Comparison of ENCODE assay signal across 25 mouse cellular contexts in genomic region chr8:125500005-125500404, GRCm38 (mm10).
DNase-seq lines count a peak whose midpoint lies in the region; ATAC-seq and TF ChIP-seq lines count a peak whose summit lies in the region.
"Had no signal": no experiment of that assay in that cellular context is flagged by ENCODE, and none has a peak within 500 bp of the region (broad histone marks: within the 10 kb centered on the region; RNA-seq: fewer than 3 reads in every experiment).

No protein-coding gene starts in this region.

- H3K9ac ChIP-seq in heart, embryonic 11.5 days (ENCODE audit: low read depth, low read length), result 0 out of 2 replicates have a peak overlapping the region, but pooled peaks have one; percentile 34
- no peak overlapping the region for H3K9ac ChIP-seq in heart, postnatal 0 days (replicated peaks; ENCODE audit: low read depth, low read length)
- H3K9ac ChIP-seq in heart, adult 2 months (ENCODE audit: low read depth, low read length), result no peak overlapping the region
- H3K9ac ChIP-seq in embryonic facial prominence, embryonic 14.5 days (ENCODE audit: low read depth, low read length), result no peak overlapping the region
- H3K9ac ChIP-seq: forebrain, postnatal 0 days; liver, postnatal 0 days had no signal

- no peaks in the 10 kb centered on the region for H3K36me3 ChIP-seq in heart, embryonic 11.5 days (ENCODE audit: control insufficient read depth, insufficient read depth, low read length)
- H3K36me3 ChIP-seq in heart, postnatal 0 days (replicated peaks; ENCODE audit: control insufficient read depth, insufficient read depth, low read length), result no peaks in the 10 kb centered on the region
- H3K36me3 ChIP-seq in heart, adult 2 months (ENCODE audit: control insufficient read depth, insufficient read depth, low read length), result no peaks in the 10 kb centered on the region
- H3K36me3 ChIP-seq in embryonic facial prominence, embryonic 14.5 days (ENCODE audit: control insufficient read depth, insufficient read depth, low read length), result no peaks in the 10 kb centered on the region
- H3K36me3 ChIP-seq: G1E had no signal

- 72% methylated on average over 5 of the region's 5 CpGs for WGBS in heart, embryonic 11.5 days (ENCODE audit: insufficient replicate concordance)
- WGBS in heart, postnatal 0 days, result 73% methylated on average over 5 of the region's 5 CpGs
- 77% methylated on average over 5 of the region's 5 CpGs for WGBS in heart, adult 2 months
- 30% methylated on average over 5 of the region's 5 CpGs for WGBS in embryonic facial prominence, embryonic 14.5 days

- H3K4me1 ChIP-seq in heart, embryonic 11.5 days (ENCODE audit: control insufficient read depth, insufficient read depth, low read length), result peaks cover 68% of the 10 kb centered on the region
- H3K4me1 ChIP-seq in heart, postnatal 0 days (ENCODE audit: control insufficient read depth, insufficient read depth), result peaks cover 58% of the 10 kb centered on the region
- peaks cover 25% of the 10 kb centered on the region for H3K4me1 ChIP-seq in heart, adult 2 months (ENCODE audit: control insufficient read depth, insufficient read depth, low read length)
- H3K4me1 ChIP-seq in embryonic facial prominence, embryonic 14.5 days (ENCODE audit: control insufficient read depth, insufficient read depth, low read length), result peaks cover 18% of the 10 kb centered on the region

- no peak for ATAC-seq in heart, embryonic 11.5 days (replicated peaks; ENCODE audit: insufficient number of reproducible peaks, low FRiP score, low TSS enrichment)
- ATAC-seq in heart, postnatal 0 days (ENCODE audit: insufficient read depth, low read depth), result no peak
- no peak for ATAC-seq in embryonic facial prominence, embryonic 14.5 days (ENCODE audit: low read depth)
- ATAC-seq: forebrain, postnatal 0 days; intestine, postnatal 0 days; liver, postnatal 0 days; lung, postnatal 0 days had no signal

- H3K27me3 ChIP-seq in heart, embryonic 11.5 days (ENCODE audit: control insufficient read depth, insufficient read depth, low read length), result no peaks in the 10 kb centered on the region
- no peaks in the 10 kb centered on the region for H3K27me3 ChIP-seq in heart, postnatal 0 days (ENCODE audit: control insufficient read depth, insufficient read depth, low read length)
- H3K27me3 ChIP-seq in heart, adult 2 months (ENCODE audit: control insufficient read depth, insufficient read depth, low read length), result no peaks in the 10 kb centered on the region
- H3K27me3 ChIP-seq in embryonic facial prominence, embryonic 14.5 days (replicated peaks; ENCODE audit: control insufficient read depth, insufficient read depth, low read length), result 0 out of 2 replicates have a peak, but pooled peaks cover 3% of the 10 kb centered on the region
- H3K27me3 ChIP-seq: CH12.LX had no signal

- no peak for TF ChIP-seq EP300 in heart, postnatal 0 days (IDR thresholded peaks at IDR 0.05; ENCODE audit: low read depth)
- no peak for TF ChIP-seq EP300 in heart, adult 2 months (IDR thresholded peaks at IDR 0.05; ENCODE audit: insufficient read depth, low read depth, low read length)

- H3K4me2 ChIP-seq in heart, embryonic 11.5 days, result no peak overlapping the region
- no peak overlapping the region for H3K4me2 ChIP-seq in heart, postnatal 0 days (ENCODE audit: low read depth, low read length)
- H3K4me2 ChIP-seq in embryonic facial prominence, embryonic 14.5 days (ENCODE audit: low read depth, low read length), result no peak overlapping the region
- H3K4me2 ChIP-seq: liver, embryonic 11.5 days had no signal

- no peak for TF ChIP-seq CTCF in heart, postnatal 0 days (IDR thresholded peaks at IDR 0.05; ENCODE audit: low read depth)
- no peak for TF ChIP-seq CTCF in heart, adult 2 months (IDR thresholded peaks at IDR 0.05)

- no peak for TF ChIP-seq POLR2A in heart, adult 2 months (IDR thresholded peaks at IDR 0.05; ENCODE audit: insufficient read depth, low read depth, low read length)

- H3K9me3 ChIP-seq in heart, embryonic 11.5 days (replicated peaks; ENCODE audit: control insufficient read depth, low read length), result no peaks in the 10 kb centered on the region
- no peaks in the 10 kb centered on the region for H3K9me3 ChIP-seq in heart, postnatal 0 days (replicated peaks; ENCODE audit: control insufficient read depth, low read length)
- H3K9me3 ChIP-seq in embryonic facial prominence, embryonic 14.5 days (ENCODE audit: control insufficient read depth, low read length), result no peaks in the 10 kb centered on the region

- no peak overlapping the region for H3K4me3 ChIP-seq in heart, embryonic 11.5 days (ENCODE audit: low read depth, low read length)
- no peak overlapping the region for H3K4me3 ChIP-seq in heart, postnatal 0 days (ENCODE audit: low read depth, low read length)
- no peak overlapping the region for H3K4me3 ChIP-seq in heart, adult 2 months
- H3K4me3 ChIP-seq in embryonic facial prominence, embryonic 14.5 days (ENCODE audit: low read depth, low read length), result no peak overlapping the region

- DNase-seq in heart, postnatal 25 days (ENCODE audit: low spot score), result no peak
- no peak for DNase-seq in heart, postnatal 0 days (ENCODE audit: low spot score)
- no peak for DNase-seq in heart, adult 2 months
- peak; percentile 85 for DNase-seq in MN1 (ENCODE audit: low spot score)
- peak; percentile 66 for DNase-seq in embryonic facial prominence, embryonic 14.5 days (ENCODE audit: low spot score)
- no peak for DNase-seq in cerebellum, adult 18-20 months
- DNase-seq in liver, result no peak
- DNase-seq: adrenal gland, adult 2 months; cerebellum, adult 11 months; cerebellum, postnatal 10 days; forebrain, postnatal 0 days; gastrocnemius, postnatal 25 days; heart, postnatal 36 days; kidney, postnatal 36 days; layer of hippocampus, postnatal 36 days; liver, postnatal 0 days; right cerebral cortex, postnatal 14 days; spleen, adult 18-20 months had no signal

- H3K27ac ChIP-seq in heart, embryonic 11.5 days (ENCODE audit: low read depth, low read length), result peak overlapping the region; percentile 55
- peak overlapping the region; percentile 28 for H3K27ac ChIP-seq in heart, postnatal 0 days (ENCODE audit: low read depth)
- H3K27ac ChIP-seq in heart, adult 2 months, result no peak overlapping the region
- H3K27ac ChIP-seq in embryonic facial prominence, embryonic 14.5 days (replicated peaks; ENCODE audit: low read depth, low read length), result no peak overlapping the region
- H3K27ac ChIP-seq: macrophage had no signal

- intact Hi-C loops in heart, postnatal 25 days (cut with DNase I), result no loop called here
- intact Hi-C loops in heart, adult 2 months (cut with DNase I), result no loop called here

- H3K79me2 ChIP-seq in heart, adult 2 months (replicated peaks; ENCODE audit: control insufficient read depth, insufficient read depth, low read length), result peaks cover 4% of the 10 kb centered on the region

Comparison
In these comparisons a context has a peak if more than half of its experiments do, and no peak if none do; other contexts are left out.
1. H3K27ac ChIP-seq: peak in heart, embryonic 11.5 days (single experiment) and heart, postnatal 0 days (single experiment); none in heart, adult 2 months (single experiment) and embryonic facial prominence, embryonic 14.5 days (single experiment).
2. DNase-seq: peak in MN1 (single experiment) and embryonic facial prominence, embryonic 14.5 days (single experiment); none in heart, postnatal 25 days (single experiment), heart, postnatal 0 days (single experiment), heart, adult 2 months (0 of 2), cerebellum, adult 18-20 months (0 of 2) and liver (single experiment).